In the genomic region with DNA sequence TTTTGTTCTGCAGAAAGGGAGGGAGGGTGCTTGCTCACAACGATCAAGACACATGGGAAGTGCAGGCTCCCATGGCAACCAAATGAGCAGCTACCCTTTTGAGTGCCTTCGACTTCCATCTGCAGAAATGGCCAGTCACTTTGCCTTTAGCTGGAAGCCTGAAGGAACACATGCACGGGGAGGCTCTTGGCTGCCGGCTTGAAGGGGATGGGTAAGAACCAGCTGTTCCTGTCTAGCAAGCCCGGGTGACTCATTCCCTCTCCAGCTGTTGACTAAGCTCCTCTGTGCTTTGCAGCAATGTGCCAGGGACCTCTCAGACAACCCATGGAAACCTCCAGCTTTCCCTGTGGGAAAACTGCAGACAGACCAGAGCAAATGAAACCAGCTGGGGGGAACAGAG, we compare ENCODE assay signal across 9 mouse cellular contexts. TPM values are rescaled to one million over a fixed set of nuclear protein-coding genes. Genes with fewer than 3 reads are reported as not detected.
DNase-seq lines count a peak whose midpoint lies in the region; ATAC-seq and TF ChIP-seq lines count a peak whose summit lies in the region.
"Had no signal": no experiment of that assay in that cellular context is flagged by ENCODE, and none has a peak within 500 bp of the region (broad histone marks: within the 10 kb centered on the region; RNA-seq: fewer than 3 reads in every experiment).

No protein-coding gene starts in this region.

- no peak for TF ChIP-seq CTCF in hindbrain, postnatal 0 days (IDR thresholded peaks at IDR 0.05; ENCODE audit: low read depth)

- no peaks in the 10 kb centered on the region for H3K27me3 ChIP-seq in hindbrain, postnatal 0 days (ENCODE audit: insufficient read depth, low read length)
- H3K27me3 ChIP-seq: neural tube, embryonic 13.5 days had no signal

- ATAC-seq in hindbrain, postnatal 0 days, result peak; percentile 83

- peak overlapping the region; percentile 22; the same call in 1 of the 2 replicates for H3K27ac ChIP-seq in hindbrain, postnatal 0 days
- H3K27ac ChIP-seq: neural tube, embryonic 13.5 days had no signal

- peak; percentile 55 to 87 for DNase-seq in urinary bladder, adult 18-20 months (ENCODE audit: low spot score in 2 of 2)
- DNase-seq in urinary bladder, postnatal 10 days (ENCODE audit: low spot score), result no peak
- peak; percentile 77 to 84 for DNase-seq in frontal cortex, postnatal 36 days (ENCODE audit: low spot score in 2 of 2)
- DNase-seq in hindbrain, postnatal 0 days (ENCODE audit: low spot score), result peak; percentile 66
- peak; percentile 82 to 85 for DNase-seq in left cerebral cortex, adult 9 months (ENCODE audit: low spot score in 2 of 2)
- DNase-seq in ovary, postnatal 36 days (ENCODE audit: low spot score), result peak; percentile 45
- no peak for DNase-seq in cerebellum, postnatal 36 days
- no peak for DNase-seq in c-Kit-positive CD71-positive TER-119-positive erythroid progenitor cells, embryonic 14.5 days (ENCODE audit: low spot score)

- WGBS in hindbrain, postnatal 0 days, result 20% methylated on average over 5 of the region's 5 CpGs

- H3K4me3 ChIP-seq in hindbrain, postnatal 0 days (ENCODE audit: low read length), result no peak overlapping the region
- H3K4me3 ChIP-seq: neural tube, embryonic 13.5 days had no signal

- H3K9me3 ChIP-seq in hindbrain, postnatal 0 days (ENCODE audit: low read length), result no peaks in the 10 kb centered on the region
- H3K9me3 ChIP-seq: neural tube, embryonic 13.5 days had no signal

- H3K36me3 ChIP-seq in hindbrain, postnatal 0 days (ENCODE audit: insufficient read depth, low read length), result 0 out of 2 replicates have a peak, but pooled peaks cover 7% of the 10 kb centered on the region

- H3K9ac ChIP-seq in hindbrain, postnatal 0 days (replicated peaks; ENCODE audit: low read length), result no peak overlapping the region
- H3K9ac ChIP-seq: neural tube, embryonic 13.5 days had no signal

- peaks cover 5% of the 10 kb centered on the region; the same call in 1 of the 2 replicates for H3K4me1 ChIP-seq in hindbrain, postnatal 0 days (ENCODE audit: insufficient read depth, low read length)

- H3K4me2 ChIP-seq in hindbrain, postnatal 0 days (ENCODE audit: low read depth, low read length), result no peak overlapping the region
- H3K4me2 ChIP-seq: neural tube, embryonic 13.5 days had no signal

RNA-seq across cellular contexts. Expression of a gene that starts 24.8 kb away (rescaled TPM):
- 61.0 and 71.5 TPM in 2 replicates for total RNA-seq in hindbrain, postnatal 0 days (2014; rRNA removed)
- polyA plus RNA-seq in hindbrain, postnatal 0 days (2015; fragmentation: Nextera tagmentation; extraction: Ambion mirVana), result 39.8 and 45.3 TPM in 2 replicates

RNA-seq across cellular contexts. Expression of a gene that starts 24.9 kb away (rescaled TPM):
- total RNA-seq in hindbrain, postnatal 0 days (2014; rRNA removed), result 176 and 187 TPM in 2 replicates
- polyA plus RNA-seq in hindbrain, postnatal 0 days (2015; fragmentation: Nextera tagmentation; extraction: Ambion mirVana), result 138 and 149 TPM in 2 replicates

RNA-seq across cellular contexts. Expression of a gene that starts 56.7 kb away (rescaled TPM):
- 61.0 and 65.6 TPM in 2 replicates for total RNA-seq in hindbrain, postnatal 0 days (2014; rRNA removed)
- 16.9 and 18.9 TPM in 2 replicates for polyA plus RNA-seq in hindbrain, postnatal 0 days (2015; fragmentation: Nextera tagmentation; extraction: Ambion mirVana)

Comparison
In these comparisons a context has a peak if more than half of its experiments do, and no peak if none do; other contexts are left out.
1. DNase-seq: peak in urinary bladder, adult 18-20 months (2 of 2), frontal cortex, postnatal 36 days (2 of 2), hindbrain, postnatal 0 days (single experiment), left cerebral cortex, adult 9 months (2 of 2) and ovary, postnatal 36 days (single experiment); none in urinary bladder, postnatal 10 days (single experiment), cerebellum, postnatal 36 days (0 of 2) and c-Kit-positive CD71-positive TER-119-positive erythroid progenitor cells, embryonic 14.5 days (single experiment).